Mouse (Mus musculus): ENCODE results near the gene Tacr1. TPM values are rescaled to one million over a fixed set of nuclear protein-coding genes. Genes with fewer than 3 reads are reported as not detected.
"Not testable (repeated sequence)": the region's sequence is repeated elsewhere in the genome, so short reads cannot be mapped to it uniquely, and the experiment has no call there.

The Tacr1 gene
- polyA plus RNA-seq, 1 experiment = not detected

GRCm38 (mm10) chr6:82420222-82420621, 18.1 kb downstream of the Tacr1 start:
- Histone ChIP-seq H3ac (ENCODE audit: control insufficient read depth, insufficient read length, low read depth) (no peak overlapping the region), H3K27me3 (ENCODE audit: control insufficient read depth, insufficient read depth, insufficient read length) (no peaks in the 10 kb centered on the region), H3K79me2 (ENCODE audit: control insufficient read depth, insufficient read depth) (no peaks in the 10 kb centered on the region), H3K4me3 (ENCODE audit: insufficient read depth, poor library complexity, severe bottlenecking) (no peak overlapping the region), H3K79me3 (ENCODE audit: low read depth) (no peaks in the 10 kb centered on the region), H3K36me3 (ENCODE audit: control insufficient read depth, insufficient read depth) (no peaks in the 10 kb centered on the region)
- TF ChIP-seq USF1 (IDR thresholded peaks at IDR 0.05; ENCODE audit: low read depth) = no peak
- TF ChIP-seq MAX (IDR thresholded peaks at IDR 0.05) = no peak
- TF ChIP-seq MYOD1 (IDR thresholded peaks at IDR 0.05; ENCODE audit: control insufficient read depth, insufficient read length, low read depth) = no peak
- no peak for TF ChIP-seq MYOG (IDR thresholded peaks at IDR 0.05; ENCODE audit: control insufficient read depth, extremely low read depth, insufficient read length)
- no peak for TF ChIP-seq CTCF (IDR thresholded peaks at IDR 0.05; ENCODE audit: control insufficient read depth, insufficient read depth, insufficient read length)
- no peak for TF ChIP-seq FOSL1 (IDR thresholded peaks at IDR 0.05; ENCODE audit: insufficient read depth, low read length, poor library complexity, severe bottlenecking)
- TF ChIP-seq CEBPB (IDR thresholded peaks at IDR 0.05; ENCODE audit: low read depth) = no peak

DNA sequence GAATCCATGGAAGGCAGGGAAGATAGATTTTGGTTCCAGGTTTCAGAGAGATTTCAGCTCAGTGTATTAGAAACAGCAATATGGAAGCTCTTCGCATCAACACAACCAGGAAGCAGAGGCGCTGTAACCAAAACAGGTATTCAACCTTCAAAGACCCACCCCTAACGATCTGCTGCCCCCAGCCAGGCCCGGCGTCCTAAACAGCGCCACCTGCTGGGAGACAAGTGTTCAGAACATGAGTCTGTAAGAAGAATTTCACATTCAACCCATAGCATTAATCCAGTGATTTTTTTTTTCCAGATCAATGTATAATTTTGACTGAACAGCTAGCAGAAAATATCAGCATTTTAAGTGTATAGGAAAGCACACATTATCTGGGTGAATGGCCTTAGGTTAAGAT, 26.8 kb downstream of the Tacr1 start:
- Histone ChIP-seq H3K4me3 (ENCODE audit: insufficient read depth, poor library complexity, severe bottlenecking) (no peak overlapping the region), H3K36me3 (ENCODE audit: control insufficient read depth, insufficient read depth) (no peaks in the 10 kb centered on the region), H3K79me2 (ENCODE audit: control insufficient read depth, insufficient read depth) (no peaks in the 10 kb centered on the region), H3K79me3 (ENCODE audit: low read depth) (no peaks in the 10 kb centered on the region), H3ac (ENCODE audit: control insufficient read depth, insufficient read length, low read depth) (no peak overlapping the region), H3K27me3 (ENCODE audit: control insufficient read depth, insufficient read depth, insufficient read length) (no peaks in the 10 kb centered on the region)
- no peak for TF ChIP-seq CEBPB (IDR thresholded peaks at IDR 0.05; ENCODE audit: low read depth)
- TF ChIP-seq FOSL1 (IDR thresholded peaks at IDR 0.05; ENCODE audit: insufficient read depth, low read length, poor library complexity, severe bottlenecking) = no peak
- no peak for TF ChIP-seq MYOD1 (IDR thresholded peaks at IDR 0.05; ENCODE audit: control insufficient read depth, insufficient read length, low read depth)

- Histone ChIP-seq H3ac (ENCODE audit: control insufficient read depth, insufficient read length, low read depth) (no peak overlapping the region), H3K36me3 (ENCODE audit: control insufficient read depth, insufficient read depth) (no peaks in the 10 kb centered on the region), H3K79me2 (ENCODE audit: control insufficient read depth, insufficient read depth) (no peaks in the 10 kb centered on the region), H3K27me3 (ENCODE audit: control insufficient read depth, insufficient read depth, insufficient read length) (no peaks in the 10 kb centered on the region), H3K79me3 (ENCODE audit: low read depth) (no peaks in the 10 kb centered on the region), H3K4me3 (ENCODE audit: insufficient read depth, poor library complexity, severe bottlenecking) (no peak overlapping the region)
- TF ChIP-seq CTCF (IDR thresholded peaks at IDR 0.05; ENCODE audit: control insufficient read depth, insufficient read depth, insufficient read length) (no peak), MAX (IDR thresholded peaks at IDR 0.05) (no peak), FOSL1 (IDR thresholded peaks at IDR 0.05; ENCODE audit: insufficient read depth, low read length, poor library complexity, severe bottlenecking) (no peak), CEBPB (IDR thresholded peaks at IDR 0.05; ENCODE audit: low read depth) (no peak), MYOD1 (IDR thresholded peaks at IDR 0.05; ENCODE audit: control insufficient read depth, insufficient read length, low read depth) (no peak), USF1 (IDR thresholded peaks at IDR 0.05; ENCODE audit: low read depth) (no peak), MYOG (IDR thresholded peaks at IDR 0.05; ENCODE audit: control insufficient read depth, extremely low read depth, insufficient read length) (no peak)
Observed at GRCm38 (mm10) chr6:82429766-82430165, 27.6 kb downstream of the Tacr1 start.

GRCm38 (mm10) chr6:82437174-82437573, 35.0 kb downstream of the Tacr1 start:
- TF ChIP-seq USF1 (IDR thresholded peaks at IDR 0.05; ENCODE audit: low read depth) (no peak), MAX (IDR thresholded peaks at IDR 0.05) (no peak), MYOD1 (IDR thresholded peaks at IDR 0.05; ENCODE audit: control insufficient read depth, insufficient read length, low read depth) (no peak), FOSL1 (IDR thresholded peaks at IDR 0.05; ENCODE audit: insufficient read depth, low read length, poor library complexity, severe bottlenecking) (no peak), CTCF (IDR thresholded peaks at IDR 0.05; ENCODE audit: control insufficient read depth, insufficient read depth, insufficient read length) (no peak), MYOG (IDR thresholded peaks at IDR 0.05; ENCODE audit: control insufficient read depth, extremely low read depth, insufficient read length) (no peak)
- no peaks in the 10 kb centered on the region for H3K27me3 ChIP-seq (ENCODE audit: control insufficient read depth, insufficient read depth, insufficient read length)
- H3K36me3 ChIP-seq (ENCODE audit: control insufficient read depth, insufficient read depth) = no peaks in the 10 kb centered on the region
- no peak overlapping the region for H3ac ChIP-seq (ENCODE audit: control insufficient read depth, insufficient read length, low read depth)
- H3K79me2 ChIP-seq (ENCODE audit: control insufficient read depth, insufficient read depth) = no peaks in the 10 kb centered on the region
- no peak overlapping the region for H3K4me3 ChIP-seq (ENCODE audit: insufficient read depth, poor library complexity, severe bottlenecking)
- H3K79me3 ChIP-seq (ENCODE audit: low read depth) = no peaks in the 10 kb centered on the region

DNA sequence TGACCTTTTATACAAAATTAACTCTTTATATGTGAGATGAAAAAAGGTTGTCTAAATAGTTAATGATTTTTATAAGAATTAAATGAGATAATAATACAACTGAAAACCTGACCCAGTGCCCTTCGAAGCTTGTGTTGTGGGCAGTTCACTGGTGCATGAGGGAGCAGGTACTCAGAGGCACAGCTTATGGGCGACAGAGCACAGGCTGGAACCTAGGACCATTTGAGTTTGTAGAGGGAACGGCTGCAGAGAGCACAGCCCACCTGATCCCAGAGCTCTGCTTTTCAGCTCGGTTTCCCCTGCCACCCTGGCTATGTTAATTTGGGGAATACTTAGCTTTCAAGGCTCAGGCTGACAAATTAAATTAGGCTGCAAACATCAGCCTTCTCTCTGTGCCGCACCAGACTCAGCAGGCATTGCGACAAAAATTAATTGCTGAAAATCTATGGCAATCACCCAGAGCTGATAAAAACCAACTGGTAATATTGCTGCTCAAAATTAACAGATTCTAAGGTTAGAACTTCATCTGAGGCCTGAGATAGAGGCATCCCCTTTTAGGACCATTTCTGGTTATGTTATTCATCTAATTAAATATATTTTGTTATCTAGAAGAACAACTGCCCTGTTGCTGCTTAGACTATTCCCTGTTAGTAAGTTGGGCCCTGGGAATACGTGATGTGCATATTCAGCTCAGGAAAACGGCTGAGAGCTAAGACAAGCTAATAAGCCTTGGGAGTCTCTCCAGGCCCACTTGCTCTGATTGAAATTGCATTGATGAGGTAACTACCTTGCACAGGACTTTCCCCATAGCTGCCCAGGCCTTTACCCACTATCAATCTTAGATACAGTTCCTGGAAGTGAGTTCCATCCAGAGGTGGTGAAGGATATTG, 50.3 kb downstream of the Tacr1 start:
- not testable (repeated sequence) for H3K4me3 ChIP-seq (ENCODE audit: insufficient read depth, poor library complexity, severe bottlenecking); H3K36me3 ChIP-seq (ENCODE audit: control insufficient read depth, insufficient read depth); H3K27me3 ChIP-seq (ENCODE audit: control insufficient read depth, insufficient read depth, insufficient read length); H3ac ChIP-seq (ENCODE audit: control insufficient read depth, insufficient read length, low read depth); H3K79me3 ChIP-seq (ENCODE audit: low read depth); H3K79me2 ChIP-seq (ENCODE audit: control insufficient read depth, insufficient read depth)

GRCm38 (mm10) chr6:82455245-82455644, 53.1 kb downstream of the Tacr1 start:
- no peak for TF ChIP-seq CTCF (IDR thresholded peaks at IDR 0.05; ENCODE audit: control insufficient read depth, insufficient read depth, insufficient read length)
- no peak for TF ChIP-seq MYOG (IDR thresholded peaks at IDR 0.05; ENCODE audit: control insufficient read depth, extremely low read depth, insufficient read length)
- TF ChIP-seq MAX (IDR thresholded peaks at IDR 0.05) = no peak
- TF ChIP-seq USF1 (IDR thresholded peaks at IDR 0.05; ENCODE audit: low read depth) = no peak
- no peak for TF ChIP-seq MYOD1 (IDR thresholded peaks at IDR 0.05; ENCODE audit: control insufficient read depth, insufficient read length, low read depth)
- TF ChIP-seq FOSL1 (IDR thresholded peaks at IDR 0.05; ENCODE audit: insufficient read depth, low read length, poor library complexity, severe bottlenecking) = no peak
- TF ChIP-seq CEBPB (IDR thresholded peaks at IDR 0.05; ENCODE audit: low read depth) = no peak
- H3K27me3 ChIP-seq (ENCODE audit: control insufficient read depth, insufficient read depth, insufficient read length) = peaks cover 10% of the 10 kb centered on the region
- no peaks in the 10 kb centered on the region for H3K79me3 ChIP-seq (ENCODE audit: low read depth)
- H3ac ChIP-seq (ENCODE audit: control insufficient read depth, insufficient read length, low read depth) = no peak overlapping the region
- no peak overlapping the region for H3K4me3 ChIP-seq (ENCODE audit: insufficient read depth, poor library complexity, severe bottlenecking)
- H3K36me3 ChIP-seq (ENCODE audit: control insufficient read depth, insufficient read depth) = no peaks in the 10 kb centered on the region
- no peaks in the 10 kb centered on the region for H3K79me2 ChIP-seq (ENCODE audit: control insufficient read depth, insufficient read depth)
